Mouse (Mus musculus) neutrophil, adult 59 days (primary cell): ENCODE data around the gene Slc25a13. TPM values are rescaled to one million over a fixed set of nuclear protein-coding genes. Genes with fewer than 3 reads are reported as not detected.

ENCODE experiments used
- total RNA-seq, 2 experiments: library from RNA; stranded (reverse); gene quantifications; 1 replicate in 1 of 2; 2 replicates in 1 of 2; pipeline ENCODE4 v1.2.4; 2023

Gene Slc25a13
- total RNA-seq, result 10 to 100 TPM in 1 of 2 experiments, 1 to 10 TPM in 1; 9.0 to 13.8 TPM

GRCm38 (mm10) chr6:6216507-6217285, at the start of gene Slc25a13:
Gene Slc25a13 (minus strand): TSS chr6:6217173.

